ENCODE assay signal across 8 mouse cellular contexts in genomic region chrX:74022795-74023187, GRCm38 (mm10). TPM values are rescaled to one million over a fixed set of nuclear protein-coding genes. Genes with fewer than 3 reads are reported as not detected.
DNase-seq lines count a peak whose midpoint lies in the region; ATAC-seq and TF ChIP-seq lines count a peak whose summit lies in the region.

No protein-coding gene starts in this region.

- peak overlapping the region; percentile 64 for H3K4me3 ChIP-seq in kidney, embryonic 16.5 days (ENCODE audit: low read length)
- H3K4me3 ChIP-seq in cortical plate, adult 2 months (ENCODE audit: insufficient read depth, low read length), result peak overlapping the region; percentile 99
- peak overlapping the region; percentile 61 for H3K4me3 ChIP-seq in hindbrain, embryonic 16.5 days (ENCODE audit: low read length)
- H3K4me3 ChIP-seq in myocyte, result peak overlapping the region; percentile 39

- no peaks in the 10 kb centered on the region for H3K9me3 ChIP-seq in kidney, embryonic 16.5 days (ENCODE audit: low read length)
- no peaks in the 10 kb centered on the region for H3K9me3 ChIP-seq in hindbrain, embryonic 16.5 days (ENCODE audit: control insufficient read depth, low read length)

- peaks cover 10% of the 10 kb centered on the region; the same call in 1 of the 2 replicates for H3K27me3 ChIP-seq in kidney, embryonic 16.5 days (ENCODE audit: insufficient read depth, low read length)
- H3K27me3 ChIP-seq in hindbrain, embryonic 16.5 days (replicated peaks; ENCODE audit: control insufficient read depth, insufficient read depth, low read length), result no peaks in the 10 kb centered on the region
- H3K27me3 ChIP-seq in myocyte (ENCODE audit: control insufficient read depth, insufficient read depth, insufficient read length), result no peaks in the 10 kb centered on the region

- H3K4me1 ChIP-seq in kidney, embryonic 16.5 days (ENCODE audit: insufficient read depth, low read length), result peaks cover 8% of the 10 kb centered on the region; the same call in 1 of the 2 replicates
- peaks cover 2% of the 10 kb centered on the region; the same call in 1 of the 2 replicates for H3K4me1 ChIP-seq in cortical plate, adult 2 months (ENCODE audit: control insufficient read depth, insufficient read depth, low read length)
- peaks cover 4% of the 10 kb centered on the region for H3K4me1 ChIP-seq in hindbrain, embryonic 16.5 days (ENCODE audit: control insufficient read depth, insufficient read depth, low read depth, low read length)

- no peaks in the 10 kb centered on the region for H3K79me2 ChIP-seq in myocyte (ENCODE audit: control insufficient read depth, insufficient read depth)

- ATAC-seq in kidney, embryonic 16.5 days (ENCODE audit: low FRiP score, low TSS enrichment), result no peak
- ATAC-seq in hindbrain, embryonic 16.5 days, result no peak

- no peak for TF ChIP-seq CTCF in cortical plate, adult 2 months (IDR thresholded peaks at IDR 0.05; ENCODE audit: extremely low read depth, insufficient read depth, low read length)

- 41% methylated on average over 6 of the region's 6 CpGs for WGBS in kidney, embryonic 16.5 days
- WGBS in hindbrain, embryonic 16.5 days, result 23% methylated on average over 6 of the region's 6 CpGs

- no peak overlapping the region for H3K27ac ChIP-seq in kidney, embryonic 16.5 days (ENCODE audit: low read length)
- no peak overlapping the region for H3K27ac ChIP-seq in cortical plate, adult 2 months (ENCODE audit: insufficient read depth, low read length)
- H3K27ac ChIP-seq in hindbrain, embryonic 16.5 days (ENCODE audit: low read depth, low read length), result no peak overlapping the region; the same call in 1 of the 2 replicates

- peak overlapping the region; percentile 60 for H3K4me2 ChIP-seq in kidney, embryonic 16.5 days (replicated peaks; ENCODE audit: low read depth, low read length)
- peak overlapping the region; percentile 65 for H3K4me2 ChIP-seq in hindbrain, embryonic 16.5 days (ENCODE audit: low read length)
- H3K4me2 ChIP-seq in myocyte (ENCODE audit: low read depth), result peak overlapping the region; percentile 54

- peak overlapping the region; percentile 84 for H3K9ac ChIP-seq in kidney, embryonic 16.5 days (replicated peaks; ENCODE audit: low read length)
- peak overlapping the region; percentile 81 for H3K9ac ChIP-seq in hindbrain, embryonic 16.5 days (ENCODE audit: low read depth, low read length)

- no peak for TF ChIP-seq POLR2A in cortical plate, adult 2 months (IDR thresholded peaks at IDR 0.05; ENCODE audit: extremely low read depth, insufficient read depth, low read length)
- TF ChIP-seq POLR2A in myocyte (IDR thresholded peaks at IDR 0.05; ENCODE audit: insufficient read length, low read depth), result no peak

- H3ac ChIP-seq in myocyte (ENCODE audit: control insufficient read depth, insufficient read length), result peak overlapping the region; percentile 28

- H3K36me3 ChIP-seq in kidney, embryonic 16.5 days (ENCODE audit: insufficient read depth, low read length), result peaks cover 15% of the 10 kb centered on the region
- 0 out of 2 replicates have a peak, but pooled peaks cover 2% of the 10 kb centered on the region for H3K36me3 ChIP-seq in hindbrain, embryonic 16.5 days (ENCODE audit: control insufficient read depth, insufficient read depth, low read length)
- peaks cover 3% of the 10 kb centered on the region for H3K36me3 ChIP-seq in myocyte (ENCODE audit: control insufficient read depth, insufficient read depth)

- no peak for DNase-seq in kidney, postnatal 25 days
- no peak for DNase-seq in retina, postnatal 1 day
- no peak for DNase-seq in yolk sac, embryonic 10.5 days (ENCODE audit: low spot score)
- DNase-seq in layer of hippocampus, postnatal 14 days (ENCODE audit: low spot score in 2 of 2), result no peak

TF ChIP-seq in myocyte, 11 proteins besides CTCF, POLR2A, EP300 and RAD21:
- TF ChIP-seq E2F4 (IDR thresholded peaks at IDR 0.05; ENCODE audit: insufficient read depth), result no peak
- no peak for TF ChIP-seq USF1 (IDR thresholded peaks at IDR 0.05; ENCODE audit: low read depth)
- no peak for TF ChIP-seq MYOD1 (IDR thresholded peaks at IDR 0.05; ENCODE audit: control insufficient read depth in 1 of 3, insufficient read length in 2 of 3, low read depth in 2 of 3)
- TF ChIP-seq REST (IDR thresholded peaks at IDR 0.05; ENCODE audit: insufficient read depth, insufficient read length), result no peak
- no peak for TF ChIP-seq SRF (IDR thresholded peaks at IDR 0.05; ENCODE audit: control insufficient read depth, insufficient read length, low read depth)

RNA-seq across cellular contexts. Expression of gene Irak1, which starts 0.9 kb away (rescaled TPM):
- 76.0 and 82.0 TPM in 2 replicates for polyA plus RNA-seq in kidney, embryonic 16.5 days (2015; fragmentation: Nextera tagmentation; extraction: Ambion mirVana)
- 80.8 and 94.9 TPM in 2 replicates for polyA plus RNA-seq in cortical plate, adult 2 months (2012; rRNA removed)
- polyA plus RNA-seq in hindbrain, embryonic 16.5 days (2015; fragmentation: Nextera tagmentation; extraction: Ambion mirVana), result 38.4 and 48.5 TPM in 2 replicates
- polyA plus RNA-seq in myocyte (2012; fragmentation: generic; extraction: Trizol), result 28.6 TPM
- total RNA-seq in layer of hippocampus, postnatal 14 days (2021), result 10 to 100 TPM; 47.6 to 56.5 TPM

RNA-seq across cellular contexts. Expression of gene Hcfc1, which starts 56.6 kb away (rescaled TPM):
- polyA plus RNA-seq in kidney, embryonic 16.5 days (2015; fragmentation: Nextera tagmentation; extraction: Ambion mirVana), result 54.7 and 61.1 TPM in 2 replicates
- polyA plus RNA-seq in cortical plate, adult 2 months (2012; rRNA removed), result 33.1 and 33.3 TPM in 2 replicates
- polyA plus RNA-seq in hindbrain, embryonic 16.5 days (2015; fragmentation: Nextera tagmentation; extraction: Ambion mirVana), result 38.1 and 44.2 TPM in 2 replicates
- 38.1 TPM for polyA plus RNA-seq in myocyte (2012; fragmentation: generic; extraction: Trizol)
- 10 to 100 TPM; 72.6 to 76.3 TPM for total RNA-seq in layer of hippocampus, postnatal 14 days (2021)

Comparison
In these comparisons a context has a peak if more than half of its experiments do, and no peak if none do; other contexts are left out.
1. H3K4me3 ChIP-seq: peak in every context shown above with its lines; median percentile 99 in cortical plate, adult 2 months; 64 in kidney, embryonic 16.5 days; 61 in hindbrain, embryonic 16.5 days; 39 in myocyte.